Mouse (Mus musculus) c-Kit-positive CD71-positive TER-119-negative erythroid progenitor cells, embryonic 14.5 days (primary cell): ENCODE data around the gene Dytn.
"Not testable (repeated sequence)": the region's sequence is repeated elsewhere in the genome, so short reads cannot be mapped to it uniquely, and the experiment has no call there.

Source experiments
- DNase-seq: peaks from one replicate; pipeline ENCODE4 v3.0.0-alpha.2; 2013; ENCODE audit warnings: low read depth

The Dytn gene

DNA sequence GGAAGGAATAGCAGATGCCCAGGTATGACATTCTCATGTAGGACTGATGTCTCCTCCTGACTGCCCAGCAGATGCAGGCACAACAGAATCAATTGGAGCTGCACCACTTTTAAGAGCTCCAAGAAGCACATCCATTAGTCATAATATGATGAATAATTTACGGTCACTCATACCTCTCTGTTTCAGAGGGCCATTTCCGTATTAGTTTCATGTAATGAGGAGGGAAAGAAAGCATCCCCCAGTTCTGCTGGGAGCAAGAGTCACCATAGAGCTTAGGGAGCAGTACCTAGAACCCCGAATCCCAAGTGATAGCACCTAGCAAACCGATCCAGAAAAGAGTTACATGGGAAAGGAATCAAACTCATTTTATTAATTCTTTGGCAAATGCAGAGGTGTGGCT is at the start of gene Dytn:
TSS of gene Dytn (minus strand) at position 101 of the 400 bp plus-strand sequence.
- no peak for DNase-seq

GRCm38 (mm10) chr1:63730240-63730771 is 43.6 kb upstream of the Dytn start, which contains the start of the genes Mdh1b and Fastkd2:
Gene Mdh1b, minus strand, starts transcription at chr1:63730318.
Gene Fastkd2, plus strand, starts transcription at chr1:63730614.
- peak; percentile 87 for DNase-seq

DNA sequence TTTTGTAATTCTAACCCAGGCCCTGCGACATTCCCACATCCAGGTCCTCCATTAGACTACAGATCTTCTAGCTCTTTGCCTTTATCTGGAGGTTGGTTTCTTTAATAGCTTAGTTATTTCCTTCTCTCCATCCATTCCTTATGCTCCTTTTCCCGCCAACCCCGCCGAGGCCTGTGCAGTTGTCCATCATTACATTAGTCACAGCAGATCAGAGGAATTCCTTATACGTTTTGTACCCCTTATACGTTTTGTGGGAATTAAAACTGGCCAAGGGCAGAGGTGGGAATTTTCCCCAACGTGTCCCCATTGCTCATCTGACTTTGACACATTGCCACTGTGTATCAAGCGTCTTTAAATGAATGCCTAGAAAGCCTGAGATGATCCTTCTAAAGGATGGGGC is 43.1 kb upstream of the Dytn start:
- DNase-seq = no peak

GRCm38 (mm10) chr1:63720161-63720560 is 33.4 kb upstream of the Dytn start:
- DNase-seq = no peak

GRCm38 (mm10) chr1:63708876-63709275 is 22.1 kb upstream of the Dytn start:
- DNase-seq = no peak

- DNase-seq = no peak
Measured at GRCm38 (mm10) chr1:63705733-63706132, 19.0 kb upstream of the Dytn start.

GRCm38 (mm10) chr1:63696861-63697260 is 10.1 kb upstream of the Dytn start:
- no peak for DNase-seq

GRCm38 (mm10) chr1:63675975-63676374 is 10.8 kb downstream of the Dytn start:
- no peak for DNase-seq

DNA sequence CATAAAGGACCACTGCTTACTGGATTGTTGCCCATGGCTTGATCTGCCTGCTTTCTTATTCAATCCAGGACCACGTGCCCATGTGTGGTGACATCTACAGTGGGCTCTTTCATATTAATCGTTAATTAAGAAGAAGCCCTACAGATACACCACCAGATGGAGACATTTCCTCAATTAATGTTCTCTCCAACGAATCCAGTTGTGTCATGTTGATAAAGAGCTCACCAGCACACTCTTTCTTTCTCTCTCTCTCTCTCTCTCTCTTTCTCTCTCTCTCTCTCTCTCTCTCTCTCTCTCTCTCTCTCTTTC is 17.9 kb downstream of the Dytn start:
- DNase-seq = peak; percentile 27

GRCm38 (mm10) chr1:63667949-63668851 is 18.5 kb downstream of the Dytn start:
- DNase-seq = no peak

- no peak for DNase-seq
Measured at GRCm38 (mm10) chr1:63667201-63667948, 19.4 kb downstream of the Dytn start.

DNA sequence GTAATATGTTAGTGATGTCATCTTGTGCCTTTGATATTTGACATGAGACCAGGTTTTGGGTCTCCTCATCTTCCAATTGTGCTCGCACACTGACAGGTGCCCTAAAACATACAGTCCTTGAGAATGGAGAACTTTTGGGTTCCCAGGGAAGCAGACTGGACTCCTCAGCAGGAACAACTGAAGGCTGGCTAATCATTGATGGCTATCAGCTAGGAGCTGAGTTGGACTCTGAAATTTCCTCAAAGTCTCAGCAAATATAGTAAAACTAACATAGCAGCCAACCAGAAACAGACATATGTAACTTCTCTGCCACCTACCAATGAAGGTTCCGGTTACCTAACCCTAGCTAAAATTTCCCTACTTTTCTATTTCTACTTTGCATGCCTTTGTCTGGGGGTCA is 20.6 kb downstream of the Dytn start:
- no peak for DNase-seq

DNA sequence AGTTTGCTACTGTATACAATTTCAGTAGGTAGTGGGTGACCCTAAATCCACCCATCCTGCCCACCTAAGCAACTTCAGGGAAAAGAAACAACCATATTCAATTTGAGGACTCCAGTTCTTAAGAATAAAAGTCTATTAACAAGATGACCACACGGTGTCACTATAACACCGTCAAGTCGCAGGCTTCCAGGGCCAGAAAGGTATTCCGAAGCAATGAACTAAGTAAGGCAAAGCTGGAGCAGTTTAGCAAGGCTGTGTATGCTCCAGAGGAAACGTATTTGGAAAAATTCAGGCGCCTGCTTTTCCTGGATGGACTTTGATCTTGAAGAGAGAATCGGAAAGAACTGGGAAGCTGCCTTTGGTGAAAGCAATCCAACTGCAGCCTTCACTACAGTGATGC is 27.1 kb downstream of the Dytn start:
- DNase-seq = peak; percentile 34

DNA sequence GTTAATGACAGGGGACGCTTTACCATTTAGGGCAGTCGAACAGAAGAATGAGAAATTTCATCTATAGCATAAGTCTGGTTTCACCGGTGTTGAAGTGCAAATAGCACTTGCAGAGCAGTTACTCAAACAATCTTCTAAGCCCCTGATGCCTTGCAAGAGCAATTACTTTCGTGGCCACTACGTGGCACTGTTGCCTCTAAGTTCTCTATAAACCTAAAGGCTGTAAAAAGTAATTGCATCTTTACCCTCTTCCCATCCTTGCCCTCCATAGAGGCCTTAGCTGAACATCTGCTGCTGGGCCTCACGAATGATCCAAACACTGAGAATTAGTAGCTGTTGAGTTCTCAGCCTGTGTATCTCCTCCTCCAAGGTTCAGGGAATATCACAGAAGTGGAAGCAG is 28.7 kb downstream of the Dytn start:
- DNase-seq = peak; percentile 48

- DNase-seq = no peak
Measured at GRCm38 (mm10) chr1:63639921-63640320, 46.8 kb downstream of the Dytn start.

DNA sequence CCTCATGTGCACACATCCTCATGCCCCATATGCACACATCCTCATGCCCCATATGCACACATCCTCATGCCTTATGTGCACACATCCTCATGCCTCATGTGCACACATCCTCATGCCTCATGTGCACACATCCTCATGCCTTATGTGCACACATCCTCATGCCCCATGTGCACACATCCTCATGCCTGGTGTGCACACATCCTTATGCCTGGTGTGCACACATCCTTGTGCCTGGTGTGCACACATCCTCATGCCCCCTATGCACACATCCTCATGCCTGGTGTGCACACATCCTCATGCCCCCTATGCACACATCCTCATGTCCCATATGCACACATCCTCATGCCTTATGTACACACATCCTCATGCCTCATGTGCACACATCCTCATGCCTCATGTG is 56.3 kb downstream of the Dytn start:
- DNase-seq = not testable (repeated sequence)

DNA sequence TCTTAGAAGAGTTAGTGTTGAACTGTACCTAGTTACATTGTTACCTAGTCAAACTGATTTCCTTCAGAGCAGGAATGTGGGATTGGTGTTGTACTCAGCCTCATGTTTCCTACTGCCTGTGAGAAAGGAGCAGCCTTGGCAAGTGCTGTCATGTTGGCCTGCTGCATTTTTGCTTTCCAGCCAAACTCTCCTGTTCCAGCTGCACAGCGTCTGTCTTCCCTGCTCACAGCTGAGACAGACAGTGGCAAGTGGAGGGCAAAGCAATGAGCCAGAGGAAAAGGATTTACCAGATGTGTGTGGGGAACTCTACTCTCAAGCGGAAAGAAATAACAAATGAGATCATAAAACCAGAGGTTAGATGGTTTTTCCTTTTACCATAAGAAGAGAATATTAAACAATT is 58.5 kb downstream of the Dytn start:
- no peak for DNase-seq

DNA sequence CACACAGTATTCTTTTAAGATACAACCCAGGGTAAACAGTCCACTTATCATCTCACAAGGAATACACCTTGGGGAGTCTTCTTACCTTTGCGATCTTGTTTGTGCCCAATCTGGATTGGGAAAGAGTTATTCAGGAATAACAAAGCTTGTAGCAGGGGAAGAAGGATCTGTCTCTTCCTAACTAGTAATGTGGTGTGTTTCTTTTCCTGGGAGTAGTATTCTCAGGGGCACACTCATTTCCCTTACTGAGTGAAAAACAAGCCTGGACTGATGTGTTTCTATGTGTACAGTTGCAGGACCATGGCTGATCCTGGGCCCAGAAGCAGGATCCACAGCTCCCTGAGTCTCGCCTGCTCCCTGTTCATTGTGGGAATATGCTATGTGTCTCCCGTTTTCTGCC is 71.1 kb downstream of the Dytn start, which contains the start of gene Gm39653:
TSS of gene Gm39653 (plus strand) at position 301 of the 400 bp plus-strand sequence.
- DNase-seq = no peak

- DNase-seq = peak; percentile 6
Measured at GRCm38 (mm10) chr1:63614594-63614993, 72.1 kb downstream of the Dytn start.

DNA sequence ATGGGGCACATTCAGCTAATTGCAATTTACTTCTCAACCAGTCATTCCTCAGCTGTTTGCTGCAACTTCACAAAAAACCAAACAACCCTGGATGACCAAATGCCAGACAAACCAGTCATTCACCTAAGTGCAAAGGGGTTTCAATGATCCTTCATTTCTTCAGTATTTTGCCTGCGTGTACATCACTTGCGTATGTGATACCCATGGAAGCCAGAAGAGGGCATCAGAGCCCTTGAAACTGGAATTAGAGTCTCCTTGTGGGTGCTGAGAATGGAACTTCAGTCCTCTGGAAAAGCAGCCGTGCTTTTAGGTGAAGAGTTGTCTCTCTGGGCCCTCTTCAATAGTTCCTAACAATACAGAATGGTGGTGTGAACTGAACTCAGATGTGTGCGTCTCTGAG is 77.1 kb downstream of the Dytn start:
- no peak for DNase-seq

DNA sequence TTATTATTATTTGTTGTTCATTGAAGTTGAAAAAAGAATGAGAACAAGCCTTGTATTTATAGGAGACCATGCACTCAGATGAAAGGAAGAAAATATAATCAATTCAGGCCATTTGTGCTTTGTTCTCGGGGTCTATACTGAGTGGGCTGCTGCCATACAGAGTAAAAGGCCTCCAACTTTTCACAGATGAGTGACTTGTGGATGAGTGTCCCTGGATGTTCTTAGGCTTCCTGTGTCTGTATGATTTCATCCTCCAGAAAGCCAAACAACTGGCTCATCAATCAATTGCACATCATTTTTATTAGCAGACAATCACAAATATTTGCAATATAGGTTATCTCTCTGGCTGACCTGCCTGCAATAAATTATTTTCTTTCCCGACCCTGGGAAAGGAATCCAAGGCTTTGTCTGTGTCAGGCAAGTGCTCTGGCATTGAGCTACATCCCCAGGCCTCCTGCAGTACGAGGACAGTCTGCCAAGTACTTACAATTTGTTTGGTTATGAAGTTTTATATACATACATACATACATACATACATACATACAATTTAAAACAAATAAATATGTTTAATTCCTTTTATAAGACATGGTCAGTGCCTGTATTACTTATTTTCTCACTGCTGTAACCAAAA is 82.7 kb downstream of the Dytn start:
- DNase-seq = no peak

- DNase-seq = no peak
Measured at GRCm38 (mm10) chr1:63586869-63587268, 99.9 kb downstream of the Dytn start.
